Mouse (Mus musculus): ENCODE data around the gene Klf7. TPM values are rescaled to one million over a fixed set of nuclear protein-coding genes. Genes with fewer than 3 reads are reported as not detected.

Gene Klf7
- polyA plus RNA-seq, 1 experiment from 2014 or later, result 24.9 TPM

DNA sequence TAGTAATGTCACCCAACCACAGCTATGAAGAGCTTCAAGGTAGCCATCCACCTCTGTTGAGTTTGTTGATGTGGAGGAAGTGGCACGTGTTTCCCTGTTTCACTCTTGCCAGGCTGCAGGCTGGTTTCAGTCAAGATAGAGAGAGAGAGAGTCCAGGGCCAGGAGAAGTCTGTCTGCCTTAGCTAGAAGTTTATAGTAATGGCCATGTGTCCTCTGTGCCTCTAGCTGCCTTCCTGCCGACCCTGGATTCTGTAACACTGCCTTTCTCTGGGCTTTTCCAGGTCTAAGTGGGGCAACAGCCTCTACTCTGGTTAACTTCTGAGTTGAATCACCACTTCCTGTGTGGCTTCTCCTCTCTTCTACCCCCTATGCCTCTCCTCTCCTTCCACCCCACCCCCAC, 121.5 kb downstream of the Klf7 start:
- H3K4me2 ChIP-seq (ENCODE audit: low read depth, low read length), result no peak overlapping the region
- H3K36me3 ChIP-seq (ENCODE audit: control insufficient read depth, insufficient read depth, low read length), result no peaks in the 10 kb centered on the region
- WGBS, result 55% methylated on average over 2 of the region's 2 CpGs
- no peak overlapping the region for H3K9ac ChIP-seq (ENCODE audit: low read depth, low read length)
- no peak overlapping the region for H3K4me3 ChIP-seq (ENCODE audit: low read length)
- no peaks in the 10 kb centered on the region for H3K9me3 ChIP-seq (ENCODE audit: control insufficient read depth, low read length)
- no peak overlapping the region for H3K27ac ChIP-seq (ENCODE audit: low read length)
- H3K4me1 ChIP-seq (ENCODE audit: control insufficient read depth, insufficient read depth, low read length), result 0 out of 2 replicates have a peak, but pooled peaks cover 6% of the 10 kb centered on the region
- no peaks in the 10 kb centered on the region for H3K27me3 ChIP-seq (replicated peaks; ENCODE audit: control insufficient read depth, insufficient read depth, low read length)
- no peak for ATAC-seq

DNA sequence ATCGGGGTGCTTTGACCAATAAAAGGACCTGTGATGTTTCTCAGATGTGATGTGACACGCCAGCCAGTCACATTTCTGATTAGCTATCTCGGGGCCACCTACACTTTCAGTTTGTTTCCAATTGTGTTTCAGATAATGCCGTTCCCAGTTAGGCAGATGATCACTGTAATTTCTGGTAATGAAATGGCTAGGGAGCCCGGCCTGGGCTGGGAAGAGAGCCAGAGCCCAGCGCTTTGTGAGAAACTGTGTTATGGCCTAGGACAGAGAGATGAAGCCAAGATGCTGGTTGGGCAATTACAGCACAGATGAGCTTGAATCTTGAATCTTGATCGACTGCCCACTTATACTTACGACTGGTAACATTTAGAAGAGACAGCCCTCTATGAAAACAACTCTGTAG, 122.6 kb downstream of the Klf7 start:
- H3K9me3 ChIP-seq (ENCODE audit: control insufficient read depth, low read length), result no peaks in the 10 kb centered on the region
- WGBS, result 80% methylated on average over 8 of the region's 8 CpGs
- H3K36me3 ChIP-seq (ENCODE audit: control insufficient read depth, insufficient read depth, low read length), result no peaks in the 10 kb centered on the region
- H3K27ac ChIP-seq (ENCODE audit: low read length), result no peak overlapping the region
- H3K4me1 ChIP-seq (ENCODE audit: control insufficient read depth, insufficient read depth, low read length), result peaks cover 12% of the 10 kb centered on the region
- no peaks in the 10 kb centered on the region for H3K27me3 ChIP-seq (replicated peaks; ENCODE audit: control insufficient read depth, insufficient read depth, low read length)
- no peak for ATAC-seq
- H3K4me2 ChIP-seq (ENCODE audit: low read depth, low read length), result no peak overlapping the region
- H3K9ac ChIP-seq (ENCODE audit: low read depth, low read length), result no peak overlapping the region
- H3K4me3 ChIP-seq (ENCODE audit: low read length), result no peak overlapping the region

DNA sequence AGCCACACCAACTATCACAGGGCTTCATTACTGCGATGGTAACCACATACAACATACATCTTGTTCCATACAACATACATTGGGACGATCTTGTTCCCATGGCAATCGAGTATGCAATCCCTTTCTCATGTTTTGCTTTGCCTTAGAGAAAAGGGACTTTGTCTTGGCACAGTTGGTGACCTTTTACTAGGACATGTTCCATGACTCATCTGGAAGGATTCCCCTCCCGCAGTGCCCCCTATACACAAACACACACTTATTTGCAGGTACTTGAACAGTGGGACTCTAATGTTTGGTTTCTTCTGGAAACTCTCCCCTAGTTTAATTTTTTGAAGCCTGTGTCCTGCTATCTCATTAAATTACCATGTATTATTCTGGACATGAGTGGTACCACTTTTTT, 123.2 kb downstream of the Klf7 start:
- WGBS, result 91% methylated on average over 4 of the region's 4 CpGs
- peaks cover 18% of the 10 kb centered on the region for H3K4me1 ChIP-seq (ENCODE audit: control insufficient read depth, insufficient read depth, low read length)
- ATAC-seq, result no peak
- no peak overlapping the region for H3K4me2 ChIP-seq (ENCODE audit: low read depth, low read length)
- no peak overlapping the region for H3K9ac ChIP-seq (ENCODE audit: low read depth, low read length)
- no peak overlapping the region for H3K27ac ChIP-seq (ENCODE audit: low read length)
- H3K27me3 ChIP-seq (replicated peaks; ENCODE audit: control insufficient read depth, insufficient read depth, low read length), result no peaks in the 10 kb centered on the region
- H3K4me3 ChIP-seq (ENCODE audit: low read length), result no peak overlapping the region
- no peaks in the 10 kb centered on the region for H3K36me3 ChIP-seq (ENCODE audit: control insufficient read depth, insufficient read depth, low read length)
- no peaks in the 10 kb centered on the region for H3K9me3 ChIP-seq (ENCODE audit: control insufficient read depth, low read length)

DNA sequence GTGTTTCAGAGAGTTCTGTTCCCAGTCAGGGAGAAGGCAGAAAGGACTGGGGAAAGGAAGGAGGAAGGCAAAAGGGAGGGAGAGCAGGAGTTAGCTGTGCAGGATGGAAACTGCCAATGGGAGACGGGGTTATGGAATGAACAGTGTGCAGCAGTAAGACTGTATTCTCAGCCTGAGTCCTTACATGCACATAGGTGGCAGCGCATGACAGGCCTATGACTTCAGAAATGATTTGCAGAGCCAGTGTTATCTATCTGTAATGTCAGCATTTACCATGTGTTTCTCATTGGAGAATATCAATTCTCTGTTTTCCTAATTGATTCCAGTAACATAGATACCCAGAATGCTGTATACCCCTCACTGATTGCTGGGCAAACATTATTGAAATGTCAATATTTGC, 123.9 kb downstream of the Klf7 start:
- Histone ChIP-seq H3K4me2 (ENCODE audit: low read depth, low read length) (no peak overlapping the region), H3K27ac (ENCODE audit: low read length) (no peak overlapping the region), H3K4me1 (ENCODE audit: control insufficient read depth, insufficient read depth, low read length) (peaks cover 18% of the 10 kb centered on the region), H3K36me3 (ENCODE audit: control insufficient read depth, insufficient read depth, low read length) (no peaks in the 10 kb centered on the region), H3K27me3 (replicated peaks; ENCODE audit: control insufficient read depth, insufficient read depth, low read length) (no peaks in the 10 kb centered on the region), H3K9me3 (ENCODE audit: control insufficient read depth, low read length) (no peaks in the 10 kb centered on the region), H3K4me3 (ENCODE audit: low read length) (no peak overlapping the region), H3K9ac (ENCODE audit: low read depth, low read length) (no peak overlapping the region)
- ATAC-seq, result no peak
- WGBS, result 64% methylated on average over 2 of the region's 2 CpGs

DNA sequence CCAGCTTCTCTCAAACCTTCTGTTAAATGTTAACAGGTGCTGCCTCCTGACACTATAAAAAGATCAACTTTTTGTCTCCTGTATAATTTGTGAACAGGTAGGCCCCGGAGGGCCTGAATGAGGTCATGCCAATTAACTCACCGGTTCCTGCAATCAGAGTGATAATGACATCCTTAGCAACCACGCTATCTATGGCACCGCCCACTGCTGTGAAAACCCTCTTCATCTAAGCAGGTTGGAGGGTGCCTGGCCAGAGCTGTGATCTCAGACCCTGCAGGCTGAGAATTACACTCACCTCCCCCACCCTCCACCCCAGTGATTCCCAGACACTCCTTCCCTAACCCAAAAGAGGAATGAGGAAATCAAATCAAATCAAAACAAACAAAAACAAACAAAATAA, 126.3 kb downstream of the Klf7 start:
- H3K9me3 ChIP-seq (ENCODE audit: control insufficient read depth, low read length), result no peaks in the 10 kb centered on the region
- H3K27me3 ChIP-seq (replicated peaks; ENCODE audit: control insufficient read depth, insufficient read depth, low read length), result no peaks in the 10 kb centered on the region
- no peak overlapping the region for H3K9ac ChIP-seq (ENCODE audit: low read depth, low read length)
- ATAC-seq, result peak; percentile 90
- H3K4me2 ChIP-seq (ENCODE audit: low read depth, low read length), result no peak overlapping the region
- peak overlapping the region; percentile 7; the same call in 1 of the 2 replicates for H3K27ac ChIP-seq (ENCODE audit: low read length)
- no peaks in the 10 kb centered on the region for H3K36me3 ChIP-seq (ENCODE audit: control insufficient read depth, insufficient read depth, low read length)
- H3K4me1 ChIP-seq (ENCODE audit: control insufficient read depth, insufficient read depth, low read length), result peaks cover 18% of the 10 kb centered on the region
- WGBS, result 29% methylated on average over 4 of the region's 4 CpGs
- no peak overlapping the region for H3K4me3 ChIP-seq (ENCODE audit: low read length)

DNA sequence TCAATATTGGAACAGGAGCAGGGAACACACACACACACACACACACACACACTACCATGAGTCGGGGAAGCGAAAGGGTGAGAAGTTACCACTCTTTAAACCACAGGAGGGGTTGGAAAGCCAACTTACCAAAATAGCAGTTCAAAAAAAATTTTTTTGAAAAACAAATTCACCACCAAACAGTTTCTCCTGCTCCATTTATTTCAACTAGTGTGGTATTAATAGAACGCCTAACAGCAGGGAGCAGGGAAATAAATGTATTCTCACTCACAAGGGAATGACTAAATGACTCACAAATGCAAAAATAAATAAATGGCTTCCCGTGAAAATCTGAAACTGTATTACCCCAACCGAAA, 127.0 kb downstream of the Klf7 start:
- Histone ChIP-seq H3K36me3 (ENCODE audit: control insufficient read depth, insufficient read depth, low read length) (no peaks in the 10 kb centered on the region), H3K4me3 (ENCODE audit: low read length) (no peak overlapping the region), H3K27me3 (replicated peaks; ENCODE audit: control insufficient read depth, insufficient read depth, low read length) (no peaks in the 10 kb centered on the region), H3K27ac (ENCODE audit: low read length) (peak overlapping the region; percentile 36; the same call in 1 of the 2 replicates), H3K9ac (ENCODE audit: low read depth, low read length) (0 out of 2 replicates have a peak overlapping the region, but pooled peaks have one; percentile 29), H3K4me1 (ENCODE audit: control insufficient read depth, insufficient read depth, low read length) (peaks cover 18% of the 10 kb centered on the region), H3K4me2 (ENCODE audit: low read depth, low read length) (peak overlapping the region; percentile 33), H3K9me3 (ENCODE audit: control insufficient read depth, low read length) (no peaks in the 10 kb centered on the region)
- 44% methylated on average over 5 of the region's 5 CpGs for WGBS
- ATAC-seq, result no peak

DNA sequence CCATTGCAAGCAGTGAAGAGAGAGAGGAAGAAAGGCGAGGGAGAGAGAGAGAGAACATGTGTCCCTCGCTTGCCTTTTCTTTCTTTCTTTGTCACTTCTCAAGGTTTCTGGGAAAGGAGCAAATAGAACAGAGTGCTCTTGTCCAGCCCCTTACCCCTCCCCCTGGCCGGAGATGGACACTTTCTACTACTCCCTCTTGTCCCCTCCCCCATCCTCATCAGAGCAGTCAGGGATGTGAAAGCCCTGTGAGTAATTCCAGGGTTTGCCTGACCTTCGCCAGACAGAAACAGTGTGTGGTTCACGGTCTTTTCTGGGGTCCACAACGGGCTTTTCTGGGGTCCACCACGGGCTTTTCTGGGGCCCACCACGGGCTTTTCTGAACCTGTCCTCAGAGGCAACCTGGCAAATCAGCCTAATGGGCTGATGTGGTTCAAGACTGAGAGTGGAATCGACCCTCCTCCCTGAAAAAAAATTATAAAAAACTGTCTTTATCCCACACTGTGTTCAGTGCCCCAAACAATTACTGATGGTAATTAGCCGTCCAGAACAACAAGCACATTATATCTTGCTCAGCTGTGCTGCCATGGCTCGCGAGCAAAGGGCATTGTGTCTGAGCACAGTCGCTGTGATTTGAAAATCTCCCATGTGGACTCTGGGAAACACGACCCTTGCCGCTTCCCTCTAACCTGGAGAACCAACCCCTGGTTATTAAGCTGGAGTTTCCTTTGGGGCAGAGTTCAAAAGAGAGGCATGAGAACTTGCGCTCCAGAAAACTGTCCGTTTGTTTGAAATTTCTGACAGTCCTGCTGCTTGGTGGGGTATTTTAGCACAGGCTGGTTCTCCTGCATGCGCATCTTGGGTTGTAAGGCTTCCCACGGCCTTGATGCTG, 127.6 kb downstream of the Klf7 start:
- 29% methylated on average over 19 of the region's 19 CpGs for WGBS
- Histone ChIP-seq H3K4me1 (ENCODE audit: control insufficient read depth, insufficient read depth, low read length) (peaks cover 18% of the 10 kb centered on the region), H3K9me3 (ENCODE audit: control insufficient read depth, low read length) (no peaks in the 10 kb centered on the region), H3K4me2 (ENCODE audit: low read depth, low read length) (peak overlapping the region; percentile 33), H3K4me3 (ENCODE audit: low read length) (no peak overlapping the region), H3K9ac (ENCODE audit: low read depth, low read length) (peak overlapping the region; percentile 29; the same call in 1 of the 2 replicates), H3K27me3 (replicated peaks; ENCODE audit: control insufficient read depth, insufficient read depth, low read length) (no peaks in the 10 kb centered on the region), H3K27ac (ENCODE audit: low read length) (peak overlapping the region; percentile 36; the same call in 1 of the 2 replicates), H3K36me3 (ENCODE audit: control insufficient read depth, insufficient read depth, low read length) (no peaks in the 10 kb centered on the region)
- peak; percentile 30; the same call in 1 of the 2 replicates for ATAC-seq

DNA sequence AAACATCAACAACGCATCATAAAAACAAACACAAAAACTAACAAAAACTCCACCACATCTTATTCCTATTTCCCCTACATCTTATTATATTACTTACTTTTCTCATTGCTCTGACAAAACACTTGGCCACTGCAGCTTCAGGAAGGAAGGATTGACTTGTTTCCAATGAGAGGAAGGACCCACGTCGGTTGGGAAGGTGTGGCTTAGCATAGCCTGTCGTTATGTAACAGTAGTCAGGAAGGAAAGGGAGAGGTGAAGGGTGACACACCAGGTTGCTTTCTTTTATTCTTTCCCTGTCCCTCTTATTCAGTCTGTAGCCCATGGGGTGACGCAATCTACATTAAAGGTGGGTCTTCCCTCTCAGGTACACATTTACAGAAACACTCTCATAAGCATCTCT, 129.6 kb downstream of the Klf7 start:
- H3K27ac ChIP-seq (ENCODE audit: low read length), result no peak overlapping the region
- H3K4me3 ChIP-seq (ENCODE audit: low read length), result no peak overlapping the region
- peaks cover 18% of the 10 kb centered on the region for H3K4me1 ChIP-seq (ENCODE audit: control insufficient read depth, insufficient read depth, low read length)
- no peaks in the 10 kb centered on the region for H3K27me3 ChIP-seq (replicated peaks; ENCODE audit: control insufficient read depth, insufficient read depth, low read length)
- H3K36me3 ChIP-seq (ENCODE audit: control insufficient read depth, insufficient read depth, low read length), result no peaks in the 10 kb centered on the region
- no peak overlapping the region for H3K4me2 ChIP-seq (ENCODE audit: low read depth, low read length)
- no peak overlapping the region for H3K9ac ChIP-seq (ENCODE audit: low read depth, low read length)
- H3K9me3 ChIP-seq (ENCODE audit: control insufficient read depth, low read length), result no peaks in the 10 kb centered on the region
- 67% methylated on average over 5 of the region's 5 CpGs for WGBS
- no peak for ATAC-seq

DNA sequence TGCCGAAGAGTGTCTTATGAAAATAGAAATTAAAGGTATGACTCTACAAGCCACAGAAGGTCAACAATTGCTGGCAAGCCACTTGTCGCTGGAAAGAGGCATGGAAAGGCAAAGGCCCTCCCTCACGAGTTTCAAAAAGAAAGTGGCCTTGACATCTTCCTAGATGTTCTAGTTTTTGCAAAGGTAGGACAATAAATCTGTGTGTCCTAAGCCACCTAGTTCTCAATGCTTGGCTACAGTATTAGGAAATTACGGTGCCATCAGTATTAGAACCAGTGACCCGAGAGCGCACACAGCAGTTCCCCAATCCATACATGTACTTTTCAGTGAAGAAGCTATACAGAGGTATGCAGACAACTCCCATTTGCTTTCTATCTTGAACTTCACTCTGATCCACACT, 131.7 kb downstream of the Klf7 start:
- Histone ChIP-seq H3K4me1 (ENCODE audit: control insufficient read depth, insufficient read depth, low read length) (peaks cover 12% of the 10 kb centered on the region), H3K27ac (ENCODE audit: low read length) (no peak overlapping the region), H3K4me2 (ENCODE audit: low read depth, low read length) (no peak overlapping the region), H3K9me3 (ENCODE audit: control insufficient read depth, low read length) (no peaks in the 10 kb centered on the region), H3K9ac (ENCODE audit: low read depth, low read length) (no peak overlapping the region), H3K36me3 (ENCODE audit: control insufficient read depth, insufficient read depth, low read length) (no peaks in the 10 kb centered on the region), H3K4me3 (ENCODE audit: low read length) (no peak overlapping the region), H3K27me3 (replicated peaks; ENCODE audit: control insufficient read depth, insufficient read depth, low read length) (no peaks in the 10 kb centered on the region)
- no peak for ATAC-seq
- WGBS, result 91% methylated on average over 6 of the region's 6 CpGs

Data from intestine, embryonic 16.5 days (tissue).